Mouse (Mus musculus) heart, adult 2 months (tissue): ENCODE measurements at regions not wholly inside any gene's neighbourhood (a gene's known extent, or its start where the extent isn't known, plus 50 kb on each side); places are given as distances from the start of the nearest gene placed in this dataset.

Experiments
- DNase-seq, 2 experiments: peaks; one replicate each; pipeline ENCODE4 v3.0.0; 2021
- H3K27ac ChIP-seq: fragments of 200-600 bp; 2 replicates; pipeline ENCODE4 v1.8.1; 2022
- H3K27me3 ChIP-seq: fragments of 200-500 bp; 2 replicates; pipeline ENCODE4 v1.6.1; 2012; ENCODE audit warnings: mild to moderate bottlenecking, low read length, inconsistent platforms, mixed read lengths; ENCODE audit not compliant: control insufficient read depth, insufficient read depth
- H3K36me3 ChIP-seq: fragments of 200-500 bp; 2 replicates; pipeline ENCODE4 v1.6.1; 2012; ENCODE audit warnings: low read length, inconsistent platforms; ENCODE audit not compliant: control insufficient read depth, insufficient read depth
- H3K4me1 ChIP-seq: fragments of 200-500 bp; 2 replicates; pipeline ENCODE4 v1.6.1; 2011; ENCODE audit warnings: low read length; ENCODE audit not compliant: control insufficient read depth, insufficient read depth
- H3K4me3 ChIP-seq: fragments of 200-600 bp; 2 replicates; pipeline ENCODE4 v1.8.1; 2022
- H3K79me2 ChIP-seq: fragments of 200-500 bp; replicated peaks from 2 replicates; pipeline ENCODE4 v1.6.1; 2012; ENCODE audit warnings: mild to moderate bottlenecking, inconsistent platforms, low read length, moderate library complexity, mixed read lengths; ENCODE audit not compliant: control insufficient read depth, insufficient read depth
- H3K9ac ChIP-seq: fragments of 200-500 bp; 2 replicates; pipeline ENCODE4 v1.6.1; 2012; ENCODE audit warnings: low read depth, mild to moderate bottlenecking, control low read depth, inconsistent platforms, low read length, mixed read lengths
- CTCF ChIP-seq: fragments of 200-600 bp; IDR thresholded peaks from 2 replicates; pipeline ENCODE4 v1.8.1; 2022; ENCODE audit warnings: antibody characterized with exemption, mild to moderate bottlenecking, moderate library complexity
- EP300 ChIP-seq: fragments of 200-500 bp; IDR thresholded peaks from 2 replicates; pipeline ENCODE4 v1.6.1; 2011; ENCODE audit warnings: low read depth, low read length, control low read depth; ENCODE audit not compliant: insufficient read depth
- POLR2A ChIP-seq: fragments of 200-500 bp; IDR thresholded peaks from 2 replicates; pipeline ENCODE4 v1.6.1; 2011; ENCODE audit warnings: mild to moderate bottlenecking, low read depth, low read length, control low read depth; ENCODE audit not compliant: insufficient read depth
- WGBS: fragments of 180-500 bp; shearing (Covaris S2); methylation state at CpG from one replicate; pipeline ENCODE4 v1.1.7; 2018; 5-methylcytosine and 5-hydroxymethylcytosine counted together
- intact Hi-C: fragments of 180-260 bp; cut with DNase I; formaldehyde crosslinking; loops from one replicate; pipeline ENCODE4 v1.15.1; 2025

GRCm38 (mm10) chr12:118630373-118630772 lies 215.8 kb upstream of the Sp8 start:
- no peaks in the 10 kb centered on the region for H3K4me1 ChIP-seq
- no peaks in the 10 kb centered on the region for H3K79me2 ChIP-seq
- WGBS = 45% methylated on average over 1 of the region's 1 CpGs
- H3K9ac ChIP-seq = no peak overlapping the region
- intact Hi-C loops = no loop called here
- H3K27ac ChIP-seq = no peak overlapping the region
- no peaks in the 10 kb centered on the region for H3K36me3 ChIP-seq
- no peak for DNase-seq
- no peak overlapping the region for H3K4me3 ChIP-seq
- no peak for TF ChIP-seq POLR2A
- TF ChIP-seq EP300 = no peak
- no peak for TF ChIP-seq CTCF
- no peaks in the 10 kb centered on the region for H3K27me3 ChIP-seq

GRCm38 (mm10) chr12:118621697-118622485 lies 224.2 kb upstream of the Sp8 start:
- WGBS = 83% methylated on average over 1 of the region's 1 CpGs

GRCm38 (mm10) chr12:118620847-118621636 lies 225.1 kb upstream of the Sp8 start:
- 37% methylated on average over 5 of the region's 5 CpGs for WGBS
- no peak for TF ChIP-seq EP300
- TF ChIP-seq CTCF = no peak
- no peak for TF ChIP-seq POLR2A
- no peaks in the 10 kb centered on the region for H3K4me1 ChIP-seq
- no peak overlapping the region for H3K9ac ChIP-seq
- intact Hi-C loops = no loop called here
- no peaks in the 10 kb centered on the region for H3K36me3 ChIP-seq
- peak in 1 of 2 experiments; percentile 8 for DNase-seq
- no peak overlapping the region for H3K27ac ChIP-seq
- no peaks in the 10 kb centered on the region for H3K79me2 ChIP-seq
- no peaks in the 10 kb centered on the region for H3K27me3 ChIP-seq
- no peak overlapping the region for H3K4me3 ChIP-seq

More at GRCm38 (mm10) chr12:118621697-118622485, 224.2 kb upstream of the Sp8 start:
- H3K4me1 ChIP-seq = no peaks in the 10 kb centered on the region
- H3K27ac ChIP-seq = no peak overlapping the region
- DNase-seq = no peak
- H3K79me2 ChIP-seq = no peaks in the 10 kb centered on the region
- intact Hi-C loops = no loop called here
- no peaks in the 10 kb centered on the region for H3K36me3 ChIP-seq
- TF ChIP-seq CTCF (no peak), EP300 (no peak), POLR2A (no peak)
- H3K9ac ChIP-seq = no peak overlapping the region
- H3K27me3 ChIP-seq = no peaks in the 10 kb centered on the region
- H3K4me3 ChIP-seq = no peak overlapping the region

- DNase-seq = no peak
- intact Hi-C loops = no loop called here
- 63% methylated on average over 4 of the region's 4 CpGs for WGBS
- no peaks in the 10 kb centered on the region for H3K27me3 ChIP-seq
- no peak overlapping the region for H3K27ac ChIP-seq
- no peak overlapping the region for H3K9ac ChIP-seq
- no peaks in the 10 kb centered on the region for H3K79me2 ChIP-seq
- H3K36me3 ChIP-seq = no peaks in the 10 kb centered on the region
- H3K4me1 ChIP-seq = no peaks in the 10 kb centered on the region
- H3K4me3 ChIP-seq = no peak overlapping the region
- no peak for TF ChIP-seq CTCF
- TF ChIP-seq EP300 = no peak
- TF ChIP-seq POLR2A = no peak
Observed at GRCm38 (mm10) chr12:118597015-118597414, 249.1 kb upstream of the Sp8 start.

- no peak overlapping the region for H3K9ac ChIP-seq
- no peak overlapping the region for H3K4me3 ChIP-seq
- 50% methylated on average over 18 of the region's 18 CpGs for WGBS
- intact Hi-C loops = no loop called here
- no peaks in the 10 kb centered on the region for H3K79me2 ChIP-seq
- no peak for DNase-seq
- H3K27ac ChIP-seq = no peak overlapping the region
- no peaks in the 10 kb centered on the region for H3K36me3 ChIP-seq
- H3K4me1 ChIP-seq = no peaks in the 10 kb centered on the region
- TF ChIP-seq EP300 = no peak
- no peak for TF ChIP-seq CTCF
- TF ChIP-seq POLR2A = no peak
- no peaks in the 10 kb centered on the region for H3K27me3 ChIP-seq
Observed at GRCm38 (mm10) chr12:118594781-118595574, 251.2 kb upstream of the Sp8 start.
